Mouse (Mus musculus) cortical plate, adult 2 months (tissue): Measurements from ENCODE around the gene Olfr1450. TPM values are rescaled to one million over a fixed set of nuclear protein-coding genes. Genes with fewer than 3 reads are reported as not detected.
"Not testable (repeated sequence)": the region's sequence is repeated elsewhere in the genome, so short reads cannot be mapped to it uniquely, and the experiment has no call there.

ENCODE experiments used
- H3K27ac ChIP-seq: fragments of 200-500 bp; 2 replicates; pipeline ENCODE4 v1.5.1; 2012; ENCODE audit warnings: low read length, control low read depth, inconsistent platforms; ENCODE audit not compliant: insufficient read depth
- H3K4me1 ChIP-seq: fragments of 200-500 bp; 2 replicates; pipeline ENCODE4 v1.6.1; 2011; ENCODE audit warnings: low read length; ENCODE audit not compliant: control insufficient read depth, insufficient read depth
- H3K4me3 ChIP-seq: fragments of 200-500 bp; 2 replicates; pipeline ENCODE4 v1.5.1; 2011; ENCODE audit warnings: mild to moderate bottlenecking, low read length, control low read depth; ENCODE audit not compliant: insufficient read depth
- CTCF ChIP-seq: fragments of 200-500 bp; IDR thresholded peaks from 2 replicates; pipeline ENCODE4 v1.5.1; 2011; ENCODE audit warnings: mild to moderate bottlenecking, control low read depth, low read length; ENCODE audit not compliant: insufficient read depth; ENCODE audit errors: extremely low read depth
- POLR2A ChIP-seq: fragments of 200-500 bp; IDR thresholded peaks from 2 replicates; pipeline ENCODE4 v1.6.1; 2011; ENCODE audit warnings: mild to moderate bottlenecking, low read length, control low read depth; ENCODE audit not compliant: insufficient read depth; ENCODE audit errors: extremely low read depth
- polyA plus RNA-seq: library from polyadenylated mRNA; depleted of rRNA; stranded (reverse); fragments of >200 nt; gene quantifications from 2 replicates; pipeline ENCODE4 v1.2.3, GENCODE M21; 2012; rRNA removed

The Olfr1450 gene
- not detected in 2 replicates for polyA plus RNA-seq

DNA sequence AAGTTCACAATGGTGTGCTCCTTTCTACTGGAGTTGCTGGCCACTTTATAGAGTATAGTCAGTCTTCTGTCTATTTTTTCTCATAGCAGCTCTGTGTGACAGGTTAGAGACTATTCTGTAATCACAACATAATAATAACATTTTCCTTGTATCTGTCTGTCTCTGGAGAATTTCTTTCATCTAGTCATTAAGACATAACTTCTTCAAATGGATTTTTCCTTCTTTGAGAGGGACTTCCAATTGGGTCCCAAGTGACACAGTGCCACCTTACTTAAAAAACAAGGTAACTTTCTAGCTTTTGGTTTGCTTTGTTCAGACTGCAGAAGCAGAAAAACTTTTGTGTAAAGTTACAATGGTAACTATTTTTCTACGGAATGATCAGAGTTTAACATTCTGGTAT is at the start of gene Olfr1450:
TSS of gene Olfr1450 (plus strand) at position 301 of the 400 bp plus-strand sequence.
- TF ChIP-seq CTCF = no peak
- no peak for TF ChIP-seq POLR2A
- Histone ChIP-seq H3K4me3 (no peak within 1 kb of the TSS), H3K27ac (no peak within 1 kb of the TSS), H3K4me1 (no peaks in the 10 kb centered on the region)

DNA sequence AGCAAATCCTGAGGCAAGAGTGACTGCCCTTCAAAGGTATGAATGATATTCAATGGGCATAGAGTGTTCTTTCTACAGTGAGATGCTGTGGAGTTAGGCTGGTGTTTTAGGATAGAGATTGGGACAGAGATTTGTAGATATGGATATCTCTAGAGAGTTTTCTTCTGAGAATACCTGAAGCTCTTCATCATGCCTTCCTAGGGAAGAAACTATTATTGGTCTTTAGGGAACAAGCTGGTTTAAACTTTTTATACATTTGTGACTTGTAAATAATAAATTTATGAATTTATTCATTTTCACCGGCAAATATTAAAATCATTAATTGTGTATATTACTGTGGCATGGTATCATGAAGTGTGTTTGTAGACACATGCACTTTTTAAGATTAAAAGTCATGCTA is 46.4 kb upstream of the Olfr1450 start, which contains the start of gene Olfr1447:
TSS of gene Olfr1447 (minus strand) at position 101 of the 400 bp plus-strand sequence.
- Histone ChIP-seq H3K4me3 (no peak within 1 kb of the TSS), H3K4me1 (no peaks in the 10 kb centered on the region), H3K27ac (no peak within 1 kb of the TSS)
- TF ChIP-seq POLR2A (no peak), CTCF (no peak)

DNA sequence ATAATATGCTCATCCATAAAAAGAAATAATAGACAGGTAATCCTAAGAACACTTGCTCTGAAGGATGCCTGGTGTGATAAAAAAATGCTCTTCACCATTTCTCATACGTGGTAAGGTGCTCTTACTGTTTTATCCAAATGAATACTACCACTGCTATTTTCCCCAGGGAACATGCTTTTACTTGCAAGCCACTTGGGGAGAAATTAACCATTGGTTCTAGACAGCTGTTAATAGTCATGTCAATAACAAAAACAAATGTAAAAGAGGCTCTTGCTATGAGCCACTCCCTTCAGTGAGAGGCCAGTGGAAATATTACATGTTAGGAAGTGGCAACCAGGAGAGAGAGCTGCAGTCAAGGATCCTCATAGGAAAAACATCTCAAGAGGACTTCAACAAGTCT is 25.7 kb upstream of the Olfr1450 start, which contains the start of gene Olfr1448:
TSS of gene Olfr1448 (minus strand) at position 101 of the 400 bp plus-strand sequence.
- H3K4me1 ChIP-seq = no peaks in the 10 kb centered on the region
- no peak within 1 kb of the TSS for H3K27ac ChIP-seq
- TF ChIP-seq CTCF (no peak), POLR2A (no peak)
- no peak within 1 kb of the TSS for H3K4me3 ChIP-seq

DNA sequence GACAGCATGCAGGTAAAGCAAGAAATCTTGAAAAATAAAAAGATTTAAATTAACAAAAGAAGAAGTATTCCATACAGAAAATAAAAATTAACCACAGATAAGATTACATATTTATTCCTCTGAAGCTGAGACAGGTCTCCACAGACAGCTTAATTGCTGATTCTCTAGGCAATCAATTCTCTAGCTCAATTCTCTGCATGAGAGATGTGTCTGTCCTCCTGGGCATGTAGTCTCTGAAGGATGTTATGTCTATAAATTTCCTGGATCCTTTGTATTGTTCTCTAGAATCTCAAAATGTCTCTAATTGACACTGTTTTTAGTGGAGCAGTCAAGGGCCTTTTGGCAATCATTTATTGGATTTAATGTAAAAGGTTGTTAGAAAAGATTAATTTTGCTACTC is 19.5 kb upstream of the Olfr1450 start, which contains the start of gene Olfr1449:
TSS of gene Olfr1449 (plus strand) at position 301 of the 400 bp plus-strand sequence.
- no peaks in the 10 kb centered on the region for H3K4me1 ChIP-seq
- no peak within 1 kb of the TSS for H3K4me3 ChIP-seq
- H3K27ac ChIP-seq = no peak within 1 kb of the TSS
- no peak for TF ChIP-seq CTCF
- no peak for TF ChIP-seq POLR2A

DNA sequence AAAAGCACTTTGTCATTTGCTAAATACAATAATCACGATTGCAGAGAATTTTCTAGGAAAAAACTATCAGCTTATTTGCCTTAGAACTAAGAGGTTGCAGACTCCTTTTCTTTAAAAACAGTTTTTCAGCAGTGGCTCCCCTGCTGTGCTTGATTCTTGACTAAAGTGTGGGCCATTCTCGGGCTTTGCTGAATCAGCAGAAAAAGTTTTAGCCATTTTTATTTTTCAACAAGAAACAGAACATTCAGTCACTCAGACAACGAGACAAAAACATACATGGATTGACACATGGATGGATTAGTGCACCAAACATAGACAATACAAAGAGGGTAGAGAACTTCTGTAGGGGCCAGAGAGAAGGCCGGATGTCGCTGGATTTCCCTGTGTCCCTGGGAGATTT is 20.0 kb downstream of the Olfr1450 start:
- H3K4me1 ChIP-seq, H3K27ac ChIP-seq, H3K4me3 ChIP-seq: not testable (repeated sequence)

DNA sequence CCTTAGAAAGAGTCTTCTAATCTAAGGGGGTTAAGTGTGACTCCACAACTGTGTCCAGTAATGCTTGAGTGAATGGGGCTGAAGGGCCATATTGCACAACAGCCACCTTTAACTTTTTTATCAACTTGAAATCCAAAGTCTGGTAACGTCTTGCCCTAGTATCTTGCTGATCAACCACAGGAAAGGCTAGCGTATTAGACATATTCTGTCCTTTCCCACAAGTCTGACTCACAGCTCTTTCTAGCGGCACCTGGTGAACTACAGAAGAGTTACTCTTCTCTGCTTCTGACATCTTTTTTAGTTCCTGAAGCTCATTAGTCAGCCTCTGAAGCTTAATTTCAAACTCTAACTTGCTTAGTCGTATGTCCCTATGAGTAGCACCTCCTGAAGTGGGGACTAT is 42.3 kb downstream of the Olfr1450 start:
- not testable (repeated sequence) for H3K4me3 ChIP-seq, H3K4me1 ChIP-seq, H3K27ac ChIP-seq

DNA sequence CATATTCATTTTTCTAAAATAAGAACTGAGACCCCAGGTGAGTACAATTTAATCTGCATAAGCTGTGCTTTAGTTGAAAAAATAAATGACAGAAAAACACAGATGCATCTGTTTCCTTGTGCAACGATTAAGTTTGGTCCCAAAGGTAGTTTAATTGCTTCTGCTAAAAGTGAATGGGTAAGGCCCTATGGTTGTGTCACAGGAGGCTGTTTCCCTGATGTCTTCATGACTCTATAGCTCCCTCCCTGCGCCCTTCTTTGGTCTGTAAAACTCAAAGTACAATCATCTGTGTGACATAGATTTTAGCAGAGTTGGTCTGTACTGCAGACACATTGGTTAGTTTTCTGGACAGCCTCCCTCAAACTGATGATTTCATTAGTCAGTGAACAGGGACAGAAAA is 44.7 kb downstream of the Olfr1450 start, which contains the start of gene Olfr1451:
TSS of gene Olfr1451 (plus strand) at position 301 of the 400 bp plus-strand sequence.
- TF ChIP-seq CTCF (no peak), POLR2A (no peak)
- Histone ChIP-seq H3K4me1 (no peaks in the 10 kb centered on the region), H3K4me3 (no peak within 1 kb of the TSS), H3K27ac (no peak within 1 kb of the TSS)

Other genes with a start within 250 kb of the Olfr1450 start
- gene Cntf, start 184.6 kb upstream of the Olfr1450 start, polyA plus RNA-seq = 2.1 and 3.2 TPM in 2 replicates
- 51.3 and 55.9 TPM in 2 replicates for gene Zfp91, start 154.1 kb upstream of the Olfr1450 start, polyA plus RNA-seq
- gene Lpxn, start 154.1 kb upstream of the Olfr1450 start, polyA plus RNA-seq = 2.6 TPM in 2 replicates
- gene Gm5244, start 103.6 kb upstream of the Olfr1450 start, polyA plus RNA-seq = not detected in 2 replicates
- not detected in 2 replicates for gene Olfr1444, start 93.0 kb upstream of the Olfr1450 start, polyA plus RNA-seq
- gene Olfr1445, start 66.4 kb upstream of the Olfr1450 start, polyA plus RNA-seq = not detected in 2 replicates
- gene Olfr1446, start 56.7 kb upstream of the Olfr1450 start, polyA plus RNA-seq = not detected in 2 replicates
- not detected in 2 replicates for gene Olfr1447, start 46.5 kb upstream of the Olfr1450 start, polyA plus RNA-seq
- gene Olfr1448, start 25.8 kb upstream of the Olfr1450 start, polyA plus RNA-seq = not detected in 2 replicates
- gene Olfr1449, start 19.4 kb upstream of the Olfr1450 start, polyA plus RNA-seq = not detected in 2 replicates
- gene Olfr1451, start 44.8 kb downstream of the Olfr1450 start, polyA plus RNA-seq = not detected in 2 replicates
- not detected in 2 replicates for gene Olfr1453, start 78.1 kb downstream of the Olfr1450 start, polyA plus RNA-seq
- not detected in 2 replicates for gene Olfr1454, start 110.4 kb downstream of the Olfr1450 start, polyA plus RNA-seq
- gene Olfr1457, start 147.6 kb downstream of the Olfr1450 start, polyA plus RNA-seq = not detected in 2 replicates
- not detected in 2 replicates for gene Olfr1458, start 156.5 kb downstream of the Olfr1450 start, polyA plus RNA-seq
- not detected in 2 replicates for gene Olfr1459, start 199.3 kb downstream of the Olfr1450 start, polyA plus RNA-seq
- not detected in 2 replicates for gene Olfr1461, start 212.7 kb downstream of the Olfr1450 start, polyA plus RNA-seq
- gene Olfr1462, start 235.5 kb downstream of the Olfr1450 start, polyA plus RNA-seq = not detected in 2 replicates